Mouse (Mus musculus) myocyte (in vitro differentiated cells): ENCODE results near the gene Acpp. TPM values are rescaled to one million over a fixed set of nuclear protein-coding genes. Genes with fewer than 3 reads are reported as not detected.

Experiments
- H3K27me3 ChIP-seq: one replicate; pipeline ENCODE4 v1.6.1; 2011; ENCODE audit not compliant: control insufficient read depth, insufficient read depth, insufficient read length
- H3K36me3 ChIP-seq: one replicate; pipeline ENCODE4 v1.6.1; 2011; ENCODE audit not compliant: control insufficient read depth, insufficient read depth
- H3K4me2 ChIP-seq: one replicate; pipeline ENCODE4 v1.6.1; 2011; ENCODE audit warnings: low read depth, control low read depth
- H3K4me3 ChIP-seq: one replicate; pipeline ENCODE4 v1.5.1; 2011; ENCODE audit warnings: mild to moderate bottlenecking, control low read depth, moderate library complexity
- H3K79me2 ChIP-seq: one replicate; pipeline ENCODE4 v1.6.1; 2011; ENCODE audit not compliant: control insufficient read depth, insufficient read depth
- H3ac ChIP-seq: one replicate; pipeline ENCODE4 v1.6.1; 2011; ENCODE audit not compliant: control insufficient read depth, insufficient read length
- CEBPB ChIP-seq: IDR thresholded peaks from 2 replicates; pipeline ENCODE4 v1.6.1; 2011; ENCODE audit warnings: mild to moderate bottlenecking, moderate library complexity; ENCODE audit not compliant: poor library complexity, insufficient read depth, severe bottlenecking
- E2F4 ChIP-seq: IDR thresholded peaks from one replicate; pipeline ENCODE4 v1.6.1; 2011; ENCODE audit warnings: mild to moderate bottlenecking, control low read depth, moderate library complexity; ENCODE audit not compliant: insufficient read depth
- MAX ChIP-seq: IDR thresholded peaks from one replicate; pipeline ENCODE4 v1.6.1; 2011; ENCODE audit warnings: low read depth, mild to moderate bottlenecking, control low read depth
- MYOD1 ChIP-seq, 3 experiments: IDR thresholded peaks; one replicate each; pipeline ENCODE4 v1.6.1; 2011; ENCODE audit warnings: control low read depth in 2 of 3, low read depth in 2 of 3, mild to moderate bottlenecking in 2 of 3, moderate library complexity in 1 of 3; ENCODE audit not compliant: insufficient read length in 2 of 3, control insufficient read depth in 1 of 3
- MYOG ChIP-seq, 3 experiments: IDR thresholded peaks; one replicate each; pipeline ENCODE4 v1.6.1; 2011; ENCODE audit warnings: control low read depth in 2 of 3, low read depth in 2 of 3, mild to moderate bottlenecking in 2 of 3; ENCODE audit not compliant: insufficient read length in 2 of 3, control insufficient read depth in 1 of 3, insufficient read depth in 1 of 3
- POLR2A ChIP-seq: IDR thresholded peaks from one replicate; pipeline ENCODE4 v1.6.1; 2011; ENCODE audit warnings: low read depth, mild to moderate bottlenecking, control low read depth, moderate library complexity; ENCODE audit not compliant: insufficient read length
- POLR2AphosphoS2 ChIP-seq: IDR thresholded peaks from one replicate; pipeline ENCODE4 v1.6.1; 2011; ENCODE audit warnings: low read depth, control low read depth; ENCODE audit not compliant: insufficient read length
- REST ChIP-seq: IDR thresholded peaks from one replicate; pipeline ENCODE4 v1.6.1; 2011; ENCODE audit warnings: mild to moderate bottlenecking, control low read depth, moderate library complexity; ENCODE audit not compliant: insufficient read depth, insufficient read length
- SRF ChIP-seq: IDR thresholded peaks from one replicate; pipeline ENCODE4 v1.6.1; 2011; ENCODE audit warnings: low read depth; ENCODE audit not compliant: control insufficient read depth, insufficient read length
- TCF12 ChIP-seq: IDR thresholded peaks from one replicate; pipeline ENCODE4 v1.6.1; 2011; ENCODE audit warnings: mild to moderate bottlenecking, control low read depth; ENCODE audit not compliant: poor library complexity, insufficient read depth, severe bottlenecking
- TCF3 ChIP-seq: IDR thresholded peaks from one replicate; pipeline ENCODE4 v1.6.1; 2011; ENCODE audit warnings: low read depth, control low read depth; ENCODE audit not compliant: insufficient read length
- USF1 ChIP-seq: IDR thresholded peaks from one replicate; pipeline ENCODE4 v1.6.1; 2011; ENCODE audit warnings: low read depth, mild to moderate bottlenecking, control low read depth, moderate library complexity
- polyA plus RNA-seq: library from polyadenylated mRNA; unstranded; fragments of >200 nt; fragmentation: generic; extraction: Trizol; gene quantifications from one replicate; pipeline ENCODE4 v1.2.1, GENCODE M21; 2012; ENCODE audit warnings: missing spikeins

Gene Acpp
- polyA plus RNA-seq, 1 experiment, result 0.35 TPM

DNA sequence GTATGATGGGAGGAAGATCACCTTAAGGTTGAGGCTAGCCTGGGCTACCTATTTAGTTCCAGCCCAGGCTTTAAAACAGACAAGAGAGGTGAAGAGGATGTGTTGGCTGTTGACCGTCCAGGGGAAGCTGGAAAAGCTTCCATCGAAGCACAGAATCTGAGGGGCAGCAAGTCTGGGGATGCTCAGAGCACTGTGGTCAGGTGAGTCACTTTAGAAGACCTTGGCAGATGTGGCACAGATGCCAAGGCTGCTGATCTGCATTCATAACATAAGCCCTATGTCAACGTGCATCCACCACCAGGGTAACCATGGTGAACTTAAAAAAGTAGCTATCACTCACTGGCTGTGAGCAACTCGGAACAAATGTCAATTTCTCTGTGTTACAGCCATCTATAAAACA lies 85.9 kb downstream of the Acpp start:
- H3K36me3 ChIP-seq, result no peaks in the 10 kb centered on the region
- H3K27me3 ChIP-seq, result no peaks in the 10 kb centered on the region
- no peak overlapping the region for H3K4me3 ChIP-seq
- H3ac ChIP-seq, result no peak overlapping the region
- H3K79me2 ChIP-seq, result peaks cover 100% of the 10 kb centered on the region
- TF ChIP-seq USF1, result no peak
- no peak for TF ChIP-seq TCF3
- no peak for TF ChIP-seq POLR2AphosphoS2
- no peak for TF ChIP-seq SRF
- no peak overlapping the region for H3K4me2 ChIP-seq

DNA sequence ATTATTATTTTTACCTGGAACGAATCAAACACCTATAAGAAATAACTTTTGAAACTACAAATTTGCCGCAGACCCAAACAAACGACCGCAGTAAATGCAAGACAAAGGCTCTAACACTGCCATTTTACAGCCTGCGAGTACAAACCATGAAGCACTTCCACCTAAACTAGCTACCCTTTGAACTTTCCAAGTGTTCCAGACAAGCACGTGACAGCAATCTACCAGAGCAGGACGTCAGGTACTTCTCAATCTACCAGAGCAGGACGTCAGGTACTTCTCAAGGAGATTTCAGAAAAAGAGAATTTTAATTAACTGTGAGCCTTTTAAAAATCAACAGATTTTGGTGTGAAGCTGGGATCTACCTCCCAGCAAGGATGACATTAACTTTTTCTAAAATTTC lies 86.4 kb downstream of the Acpp start:
- TF ChIP-seq SRF, result no peak
- no peak for TF ChIP-seq REST
- TF ChIP-seq POLR2A, result no peak
- TF ChIP-seq CEBPB, result no peak
- no peak for TF ChIP-seq E2F4
- no peak for TF ChIP-seq POLR2AphosphoS2
- TF ChIP-seq MYOG (IDR thresholded peaks at IDR 0.05; ENCODE audit: control insufficient read depth in 1 of 3, insufficient read depth in 1 of 3, insufficient read length in 2 of 3, low read depth in 2 of 3), result no peak
- no peak for TF ChIP-seq TCF12
- no peak for TF ChIP-seq MYOD1 (IDR thresholded peaks at IDR 0.05; ENCODE audit: control insufficient read depth in 1 of 3, insufficient read length in 2 of 3, low read depth in 2 of 3)
- TF ChIP-seq MAX, result no peak
- TF ChIP-seq USF1, result no peak
- TF ChIP-seq TCF3, result no peak
- Histone ChIP-seq H3K27me3 (no peaks in the 10 kb centered on the region), H3K4me3 (no peak overlapping the region), H3K79me2 (peaks cover 100% of the 10 kb centered on the region), H3K4me2 (no peak overlapping the region), H3ac (no peak overlapping the region), H3K36me3 (no peaks in the 10 kb centered on the region)

DNA sequence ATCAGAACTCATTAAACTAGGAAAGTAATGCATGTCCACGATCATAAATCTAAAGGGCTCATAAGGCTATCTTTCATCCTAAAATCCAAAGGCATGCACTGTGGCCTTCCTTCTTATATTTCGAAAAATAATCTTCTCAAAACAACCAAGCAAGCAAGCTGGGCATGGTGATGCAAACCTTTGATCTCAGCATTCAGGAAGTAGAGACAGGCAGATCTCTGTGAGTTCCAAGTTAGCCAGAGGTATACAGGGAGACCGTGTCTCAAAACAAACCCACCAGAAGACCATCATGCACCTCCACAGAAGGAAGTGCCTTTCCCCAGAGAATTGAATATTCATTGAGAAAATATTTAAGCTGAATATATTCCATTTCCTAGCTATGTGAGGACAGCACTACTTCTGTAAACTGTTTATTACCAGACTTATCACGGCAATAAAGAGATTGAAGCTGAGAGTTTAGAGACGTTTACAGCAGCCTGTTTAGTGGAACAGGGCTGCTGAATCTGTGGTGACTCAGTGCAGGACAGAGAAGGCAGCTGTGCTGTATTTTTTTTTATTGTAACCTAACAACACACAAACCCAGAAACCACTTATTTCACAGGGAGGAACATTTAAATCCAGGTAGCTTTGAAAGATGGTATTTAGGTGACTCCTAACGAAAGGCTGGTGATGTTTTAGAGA lies 90.1 kb downstream of the Acpp start:
- H3K4me3 ChIP-seq, result no peak overlapping the region

DNA sequence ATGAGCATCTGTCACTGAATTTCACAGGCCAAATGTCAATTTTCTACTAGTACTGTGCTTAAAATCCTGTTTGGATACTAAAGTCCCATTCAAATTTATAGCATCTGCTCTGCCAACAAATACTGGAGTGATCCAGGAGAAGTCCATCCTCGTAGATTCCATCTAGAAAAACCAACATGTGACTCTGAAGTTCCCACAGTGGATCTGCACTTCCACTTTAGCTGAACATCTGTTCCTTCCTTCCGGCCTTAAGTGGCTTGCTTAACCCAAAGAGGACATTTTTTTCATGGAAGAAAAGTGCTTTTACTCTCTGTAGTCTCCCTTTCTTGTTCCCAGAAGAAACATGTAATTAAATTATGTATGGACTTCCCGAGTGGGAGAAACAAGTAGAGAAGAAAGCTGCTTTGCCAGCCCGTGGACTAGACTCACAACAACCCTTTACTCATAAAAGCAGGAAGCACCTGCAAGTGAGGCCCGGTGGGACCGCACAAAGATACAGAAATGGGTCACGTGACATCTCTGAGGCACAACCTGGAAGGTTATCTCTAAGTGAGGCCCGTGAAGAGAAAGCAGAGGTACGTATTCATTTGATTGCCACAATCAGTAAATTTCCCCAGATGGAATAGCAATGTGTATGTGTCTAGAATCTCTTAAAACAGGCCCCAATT lies 93.6 kb downstream of the Acpp start:
- no peak overlapping the region for H3ac ChIP-seq
- peaks cover 13% of the 10 kb centered on the region for H3K36me3 ChIP-seq
- no peak overlapping the region for H3K4me3 ChIP-seq
- peaks cover 80% of the 10 kb centered on the region for H3K79me2 ChIP-seq
- no peak overlapping the region for H3K4me2 ChIP-seq
- H3K27me3 ChIP-seq, result no peaks in the 10 kb centered on the region
- TF ChIP-seq MYOD1 (IDR thresholded peaks at IDR 0.05; ENCODE audit: control insufficient read depth in 1 of 3, insufficient read length in 2 of 3, low read depth in 2 of 3), result no peak
- TF ChIP-seq POLR2AphosphoS2, result no peak
- TF ChIP-seq CEBPB, result no peak
- TF ChIP-seq TCF12, result no peak
- no peak for TF ChIP-seq E2F4
- TF ChIP-seq USF1, result no peak
- TF ChIP-seq REST, result no peak
- TF ChIP-seq TCF3, result no peak
- TF ChIP-seq MYOG (IDR thresholded peaks at IDR 0.05; ENCODE audit: control insufficient read depth in 1 of 3, insufficient read depth in 1 of 3, insufficient read length in 2 of 3, low read depth in 2 of 3), result no peak
- no peak for TF ChIP-seq POLR2A
- no peak for TF ChIP-seq MAX
- TF ChIP-seq SRF, result no peak

More for the DNA sequence above, 90.1 kb downstream of the Acpp start:
- peaks cover 90% of the 10 kb centered on the region for H3K79me2 ChIP-seq
- peaks cover 8% of the 10 kb centered on the region for H3K36me3 ChIP-seq
- TF ChIP-seq CEBPB, result no peak
- no peak for TF ChIP-seq MYOD1 (IDR thresholded peaks at IDR 0.05; ENCODE audit: control insufficient read depth in 1 of 3, insufficient read length in 2 of 3, low read depth in 2 of 3)
- no peak for TF ChIP-seq POLR2A
- TF ChIP-seq SRF, result no peak
- no peak for TF ChIP-seq REST
- no peak for TF ChIP-seq MYOG (IDR thresholded peaks at IDR 0.05; ENCODE audit: control insufficient read depth in 1 of 3, insufficient read depth in 1 of 3, insufficient read length in 2 of 3, low read depth in 2 of 3)
- TF ChIP-seq TCF12, result no peak
- TF ChIP-seq USF1, result no peak
- TF ChIP-seq TCF3, result no peak
- TF ChIP-seq E2F4, result no peak
- no peak for TF ChIP-seq POLR2AphosphoS2
- TF ChIP-seq MAX, result no peak
- no peaks in the 10 kb centered on the region for H3K27me3 ChIP-seq
- no peak overlapping the region for H3K4me2 ChIP-seq
- H3ac ChIP-seq, result no peak overlapping the region

- Histone ChIP-seq H3K79me2 (peaks cover 42% of the 10 kb centered on the region), H3K4me2 (no peak overlapping the region), H3K36me3 (peaks cover 25% of the 10 kb centered on the region), H3ac (no peak overlapping the region), H3K4me3 (no peak overlapping the region), H3K27me3 (no peaks in the 10 kb centered on the region)
- TF ChIP-seq CEBPB (no peak), USF1 (no peak), TCF12 (no peak), MYOD1 (IDR thresholded peaks at IDR 0.05; ENCODE audit: control insufficient read depth in 1 of 3, insufficient read length in 2 of 3, low read depth in 2 of 3) (no peak)
Measured at GRCm38 (mm10) chr9:104240146-104240545, 97.4 kb downstream of the Acpp start.
